Mouse (Mus musculus) kidney, embryonic 16.5 days (tissue): Measurements from ENCODE around the gene Uckl1. TPM values are rescaled to one million over a fixed set of nuclear protein-coding genes. Genes with fewer than 3 reads are reported as not detected.

Experiments
- ATAC-seq: fragments of 200-750 bp; cut with Nextera tagmentation; 2 replicates; pipeline ENCODE4 v1.8.0; 2017; ENCODE audit warnings: moderate TSS enrichment; ENCODE audit not compliant: low FRiP score, low TSS enrichment
- H3K27ac ChIP-seq: fragments of 300-500 bp; sonication (generic); 2 replicates; pipeline ENCODE4 v1.5.1; 2014; ENCODE audit warnings: low read length
- H3K27me3 ChIP-seq: fragments of 300-500 bp; sonication (generic); 2 replicates; pipeline ENCODE4 v1.6.1; 2014; ENCODE audit warnings: low read length, control low read depth, mixed read lengths; ENCODE audit not compliant: insufficient read depth
- H3K36me3 ChIP-seq: fragments of 300-500 bp; sonication (generic); 2 replicates; pipeline ENCODE4 v1.6.1; 2014; ENCODE audit warnings: low read length, control low read depth, mixed read lengths; ENCODE audit not compliant: insufficient read depth
- H3K4me1 ChIP-seq: fragments of 300-500 bp; sonication (generic); 2 replicates; pipeline ENCODE4 v1.6.1; 2014; ENCODE audit warnings: low read length, control low read depth, mixed read lengths; ENCODE audit not compliant: insufficient read depth
- H3K4me2 ChIP-seq: fragments of 300-500 bp; sonication (generic); replicated peaks from 2 replicates; pipeline ENCODE4 v1.6.1; 2014; ENCODE audit warnings: low read depth, low read length
- H3K4me3 ChIP-seq: fragments of 300-500 bp; sonication (generic); 2 replicates; pipeline ENCODE4 v1.5.1; 2014; ENCODE audit warnings: mild to moderate bottlenecking, low read length
- H3K9ac ChIP-seq: fragments of 300-500 bp; sonication (generic); replicated peaks from 2 replicates; pipeline ENCODE4 v1.6.1; 2014; ENCODE audit warnings: low read length
- H3K9me3 ChIP-seq: fragments of 300-500 bp; sonication (generic); 2 replicates; pipeline ENCODE4 v1.6.1; 2016; ENCODE audit warnings: low read length, control low read depth
- WGBS: fragments of 180-500 bp; shearing (Covaris S2); extraction: QIAGEN DNeasy Blood & Tissue Kit; methylation state at CpG from one replicate; pipeline ENCODE4 v1.1.7; 2014; 5-methylcytosine and 5-hydroxymethylcytosine counted together
- polyA plus RNA-seq: library from polyadenylated mRNA; unstranded; fragments of >200 nt; fragmentation: Nextera tagmentation; extraction: Ambion mirVana; gene quantifications from 2 replicates; pipeline ENCODE4 v1.2.1, GENCODE M21; 2015

Uckl1 gene
- polyA plus RNA-seq, 1 experiment from 2014 or later, result 66.9 TPM

DNA sequence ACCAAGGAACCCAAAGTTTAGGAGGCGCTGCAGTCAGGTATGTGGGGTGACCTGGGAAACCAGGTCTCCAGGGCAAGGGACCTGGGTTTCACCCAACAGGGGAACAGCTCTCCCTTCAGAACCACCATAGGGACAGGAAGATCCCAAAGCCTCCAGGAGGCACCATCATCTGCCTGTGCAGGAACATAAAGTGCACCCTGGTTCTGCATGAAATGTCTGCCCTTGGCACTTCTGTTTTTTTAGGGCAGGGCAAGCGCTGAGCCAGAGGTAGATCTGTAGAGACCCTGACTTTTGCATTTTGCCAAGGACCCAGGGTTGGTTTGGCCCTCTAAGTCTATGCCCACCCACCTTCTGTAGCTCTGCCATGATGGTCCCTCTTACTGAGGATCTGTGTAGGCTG is 2.3 kb downstream of the Uckl1 start:
- Histone ChIP-seq H3K27me3 (no peaks in the 10 kb centered on the region), H3K4me2 (peak overlapping the region; percentile 88), H3K9me3 (no peaks in the 10 kb centered on the region), H3K36me3 (peaks cover 34% of the 10 kb centered on the region), H3K27ac (peak overlapping the region; percentile 35), H3K9ac (no peak overlapping the region), H3K4me1 (peaks cover 32% of the 10 kb centered on the region), H3K4me3 (peak overlapping the region; percentile 68)
- no peak for ATAC-seq
- WGBS, result 89% methylated on average over 2 of the region's 2 CpGs

DNA sequence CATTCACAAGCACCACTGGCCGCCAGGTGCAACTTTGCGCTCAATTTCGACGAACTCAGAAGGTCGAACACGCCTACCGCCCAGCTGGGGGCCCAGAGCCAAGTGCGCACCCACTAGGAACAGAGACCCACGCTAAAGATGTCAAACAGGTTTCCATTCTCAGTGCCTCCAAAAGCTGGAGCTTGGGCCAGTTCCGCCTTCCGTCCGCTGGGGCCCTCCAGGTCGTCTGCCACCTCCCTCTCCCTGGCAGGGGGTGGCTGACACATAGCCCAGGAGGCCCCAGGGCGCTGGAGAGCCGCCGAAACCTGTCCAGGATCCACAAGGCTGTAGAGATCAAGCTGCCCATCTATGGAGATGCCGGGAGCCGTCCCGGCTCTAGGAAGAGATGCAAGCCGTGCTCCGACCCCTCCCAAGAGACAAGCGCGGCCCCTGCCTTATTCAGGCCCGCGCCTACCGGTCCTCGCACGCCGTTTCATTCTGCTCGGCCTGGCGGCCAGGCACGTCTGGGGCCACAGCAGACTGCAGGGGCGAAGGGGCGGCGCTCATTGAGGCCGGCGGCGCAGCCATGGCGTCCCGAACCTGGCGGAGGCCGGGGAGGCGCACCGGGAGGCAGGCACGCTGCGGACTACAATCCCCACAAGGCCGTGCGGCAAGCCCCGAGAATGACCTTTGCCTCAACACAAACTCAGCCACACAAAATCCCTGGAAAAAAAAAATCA is 3.1 kb downstream of the Uckl1 start:
- H3K27ac ChIP-seq, result peak overlapping the region; percentile 93
- under 1% methylated on average over 49 of the region's 49 CpGs for WGBS
- H3K27me3 ChIP-seq, result no peaks in the 10 kb centered on the region
- peaks cover 35% of the 10 kb centered on the region for H3K4me1 ChIP-seq
- H3K4me3 ChIP-seq, result peak overlapping the region; percentile 68
- no peaks in the 10 kb centered on the region for H3K9me3 ChIP-seq
- peak; percentile 83 for ATAC-seq
- H3K4me2 ChIP-seq, result peak overlapping the region; percentile 88
- H3K36me3 ChIP-seq, result peaks cover 26% of the 10 kb centered on the region
- peak overlapping the region; percentile 83 for H3K9ac ChIP-seq

DNA sequence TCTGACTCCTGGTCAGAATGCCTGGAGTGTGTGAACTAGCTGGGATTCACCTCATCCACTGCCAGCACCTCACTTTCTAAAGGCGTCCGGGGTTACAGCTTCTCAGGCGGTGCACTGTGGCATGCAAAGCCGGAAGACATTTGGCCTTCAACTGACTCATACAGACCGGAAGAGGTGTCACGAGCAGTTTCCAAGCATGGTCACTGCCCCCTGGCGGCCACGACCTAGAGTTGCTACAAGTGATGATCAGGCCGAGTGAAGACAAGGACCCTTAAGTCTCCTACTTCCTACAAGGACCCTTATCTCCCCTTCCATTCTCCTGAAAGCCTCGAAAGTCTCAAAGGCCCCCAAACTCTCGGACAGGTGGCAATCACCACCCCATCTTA is 3.7 kb downstream of the Uckl1 start:
- Histone ChIP-seq H3K4me3 (peak overlapping the region; percentile 68), H3K4me2 (peak overlapping the region; percentile 88), H3K27ac (peak overlapping the region; percentile 93), H3K27me3 (no peaks in the 10 kb centered on the region), H3K4me1 (peaks cover 35% of the 10 kb centered on the region), H3K9ac (peak overlapping the region; percentile 83), H3K36me3 (peaks cover 21% of the 10 kb centered on the region), H3K9me3 (no peaks in the 10 kb centered on the region)
- 0% methylated on average over 11 of the region's 11 CpGs for WGBS
- peak; percentile 79 for ATAC-seq

DNA sequence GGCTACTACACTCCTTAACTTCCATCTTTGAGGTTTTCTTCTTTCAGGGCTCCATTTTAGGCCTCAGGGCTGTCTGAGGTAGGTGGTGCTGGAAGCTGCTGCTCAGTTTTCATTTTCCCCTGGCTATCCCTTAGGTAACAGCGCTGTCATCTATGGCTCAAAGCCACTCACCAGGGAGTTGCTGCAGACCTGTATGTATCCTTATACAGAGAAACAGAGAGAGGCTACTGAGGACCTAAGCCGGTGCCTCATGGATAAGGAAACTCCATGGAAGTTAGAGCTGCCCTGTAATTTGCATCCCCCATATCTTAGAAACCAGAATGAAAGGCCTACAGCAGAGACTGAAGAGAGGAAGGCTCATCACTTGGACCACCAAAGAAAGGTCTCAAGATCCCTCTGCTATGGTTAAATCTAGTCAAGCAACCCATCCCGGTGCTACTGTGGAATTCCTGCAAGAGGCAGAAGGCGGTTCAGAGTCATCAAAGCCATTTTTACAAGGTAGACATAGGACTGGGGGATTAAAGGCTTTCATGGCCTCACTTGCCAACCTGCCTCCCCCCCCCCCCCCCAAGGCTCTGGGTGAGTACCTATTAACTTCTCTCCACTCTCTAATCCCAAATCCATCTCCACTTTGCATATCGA is 4.4 kb downstream of the Uckl1 start:
- WGBS, result 78% methylated on average over 5 of the region's 5 CpGs
- peak overlapping the region; percentile 88 for H3K4me2 ChIP-seq

DNA sequence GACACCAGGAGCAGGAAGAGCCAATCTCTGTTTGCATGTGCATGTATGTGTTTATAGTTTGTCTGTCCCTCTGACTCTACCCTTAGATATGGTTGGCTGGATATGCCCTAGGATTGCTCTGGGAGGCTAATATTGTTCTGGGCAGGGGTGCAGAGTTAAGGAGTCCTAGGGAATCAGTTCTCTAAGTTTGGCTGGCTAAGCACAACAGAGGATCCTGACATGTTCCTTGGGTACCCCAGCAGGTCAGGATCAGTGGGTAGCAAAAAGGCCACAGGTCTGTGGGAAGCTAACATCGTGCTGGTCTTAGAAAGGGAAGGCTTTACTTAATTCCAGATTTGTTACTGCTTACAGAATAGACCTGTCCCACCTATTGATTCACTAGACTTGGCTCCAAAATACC is 5.0 kb downstream of the Uckl1 start:
- WGBS, result 77% methylated on average over 1 of the region's 1 CpGs
- H3K27ac ChIP-seq, result peak overlapping the region; percentile 69
- peaks cover 8% of the 10 kb centered on the region for H3K36me3 ChIP-seq

More for the DNA sequence above, 4.4 kb downstream of the Uckl1 start:
- Histone ChIP-seq H3K27me3 (no peaks in the 10 kb centered on the region), H3K9ac (peak overlapping the region; percentile 72), H3K9me3 (no peaks in the 10 kb centered on the region), H3K4me3 (peak overlapping the region; percentile 68), H3K4me1 (peaks cover 35% of the 10 kb centered on the region), H3K27ac (peak overlapping the region; percentile 93), H3K36me3 (peaks cover 13% of the 10 kb centered on the region)
- ATAC-seq, result no peak

DNA sequence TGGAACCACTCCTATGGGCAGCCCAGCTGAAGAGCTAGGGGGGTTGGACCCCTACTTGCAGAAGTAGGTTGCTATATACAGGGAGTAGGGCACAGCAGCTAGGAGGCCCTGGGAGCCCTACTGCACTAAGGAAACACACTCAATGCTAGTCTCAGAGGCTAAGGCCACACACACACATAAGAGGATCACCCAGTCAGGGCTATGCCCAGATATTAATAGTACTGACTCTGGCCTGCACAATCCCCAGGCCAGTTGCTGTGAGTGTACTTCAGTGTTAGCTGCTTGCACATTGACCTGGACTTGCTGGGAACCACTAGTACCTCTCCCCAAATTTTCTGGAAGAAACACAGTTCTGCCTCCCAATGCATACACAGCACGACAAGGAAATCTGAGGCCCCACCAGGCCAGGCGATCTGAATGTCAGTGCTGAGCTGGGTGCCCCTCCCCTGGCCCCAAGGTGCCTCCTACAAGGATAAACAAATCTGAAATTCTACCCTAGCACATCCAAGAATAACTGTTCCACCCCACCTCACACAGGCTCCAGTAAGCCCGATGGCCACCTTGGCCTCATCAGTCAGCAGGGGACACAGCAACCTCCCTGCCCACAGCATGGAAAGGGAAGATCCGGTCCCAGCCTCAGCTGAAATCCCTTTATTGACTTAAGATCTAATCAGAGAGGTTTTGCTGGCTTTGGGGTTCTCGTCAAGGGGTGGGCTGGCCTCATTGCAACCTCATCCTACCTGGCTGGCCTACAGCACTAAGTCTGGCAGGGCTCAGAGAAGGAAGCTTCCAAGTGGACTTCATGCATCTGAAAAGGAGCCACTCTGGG is 5.7 kb downstream of the Uckl1 start:
- WGBS, result 32% methylated on average over 5 of the region's 5 CpGs
- no peaks in the 10 kb centered on the region for H3K27me3 ChIP-seq
- peak; percentile 21; the same call in 1 of the 2 replicates for ATAC-seq
- H3K9ac ChIP-seq, result no peak overlapping the region
- no peaks in the 10 kb centered on the region for H3K9me3 ChIP-seq
- H3K27ac ChIP-seq, result peak overlapping the region; percentile 69
- H3K4me2 ChIP-seq, result no peak overlapping the region; the same call in 1 of the 2 replicates
- H3K36me3 ChIP-seq, result peaks cover under 1% of the 10 kb centered on the region; the same call in 1 of the 2 replicates
- peaks cover 35% of the 10 kb centered on the region for H3K4me1 ChIP-seq
- H3K4me3 ChIP-seq, result no peak overlapping the region

More for the DNA sequence above, 5.0 kb downstream of the Uckl1 start:
- Histone ChIP-seq H3K9me3 (no peaks in the 10 kb centered on the region), H3K4me2 (no peak overlapping the region; the same call in 1 of the 2 replicates), H3K27me3 (no peaks in the 10 kb centered on the region), H3K9ac (peak overlapping the region; percentile 1; the same call in 1 of the 2 replicates), H3K4me3 (no peak overlapping the region), H3K4me1 (peaks cover 35% of the 10 kb centered on the region)
- no peak for ATAC-seq

DNA sequence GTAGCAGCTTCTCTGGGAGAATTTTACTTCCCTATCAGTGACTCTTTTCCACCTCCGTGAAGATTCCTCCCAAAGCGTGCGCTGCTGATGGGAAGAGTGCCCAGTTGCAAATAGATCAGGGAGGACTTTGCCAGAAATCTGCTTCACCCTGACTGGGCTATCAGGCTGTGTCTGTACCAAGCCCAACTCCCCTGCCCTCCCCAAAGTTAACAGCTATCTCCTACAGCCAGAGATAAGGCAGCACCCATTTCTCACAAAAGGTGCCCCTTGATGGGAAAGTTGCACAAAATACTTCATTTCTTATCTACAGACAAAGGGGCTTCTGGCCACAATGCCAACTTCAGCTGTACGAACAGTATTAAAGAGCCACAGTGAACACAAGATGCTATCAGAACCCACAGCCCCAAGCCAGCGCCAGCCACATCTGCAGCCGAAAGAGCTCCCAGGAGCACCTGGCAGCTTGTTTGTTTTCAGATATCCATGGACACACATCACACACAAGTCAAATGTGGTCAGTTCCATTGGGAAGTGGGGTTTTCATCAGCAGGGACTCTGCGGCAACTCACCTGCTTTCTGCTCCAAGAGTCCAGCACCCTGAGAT is 6.6 kb downstream of the Uckl1 start:
- Histone ChIP-seq H3K4me3 (no peak overlapping the region), H3K4me1 (peaks cover 35% of the 10 kb centered on the region), H3K36me3 (peaks cover 6% of the 10 kb centered on the region), H3K9me3 (no peaks in the 10 kb centered on the region), H3K27ac (no peak overlapping the region), H3K27me3 (no peaks in the 10 kb centered on the region), H3K9ac (0 out of 2 replicates have a peak overlapping the region, but pooled peaks have one; percentile 11), H3K4me2 (no peak overlapping the region)
- WGBS, result 74% methylated on average over 7 of the region's 7 CpGs
- ATAC-seq, result no peak

DNA sequence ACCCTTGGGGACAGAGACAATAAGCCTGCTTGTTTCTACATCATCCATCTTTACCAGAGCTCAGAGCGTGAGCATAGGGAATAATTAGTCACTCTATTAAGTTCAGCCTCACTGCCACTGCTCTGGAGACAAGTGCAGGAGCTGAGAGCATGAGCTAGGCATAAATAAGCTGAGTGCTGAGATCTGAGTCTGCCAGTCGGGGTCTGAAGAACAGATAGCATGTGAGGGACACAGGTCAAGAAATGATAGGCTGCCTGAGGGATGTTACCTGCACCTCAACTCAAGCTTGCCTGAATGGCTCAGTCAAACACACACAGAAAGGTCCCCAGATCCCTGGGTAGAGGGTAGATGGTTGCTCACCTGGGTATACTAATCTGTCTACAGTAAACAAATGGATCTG is 7.6 kb downstream of the Uckl1 start:
- Histone ChIP-seq H3K27me3 (no peaks in the 10 kb centered on the region), H3K4me1 (peaks cover 33% of the 10 kb centered on the region), H3K4me2 (no peak overlapping the region), H3K36me3 (peaks cover 13% of the 10 kb centered on the region), H3K9ac (no peak overlapping the region), H3K9me3 (no peaks in the 10 kb centered on the region), H3K27ac (no peak overlapping the region), H3K4me3 (no peak overlapping the region)
- WGBS, result 54% methylated on average over 2 of the region's 2 CpGs
- no peak for ATAC-seq

DNA sequence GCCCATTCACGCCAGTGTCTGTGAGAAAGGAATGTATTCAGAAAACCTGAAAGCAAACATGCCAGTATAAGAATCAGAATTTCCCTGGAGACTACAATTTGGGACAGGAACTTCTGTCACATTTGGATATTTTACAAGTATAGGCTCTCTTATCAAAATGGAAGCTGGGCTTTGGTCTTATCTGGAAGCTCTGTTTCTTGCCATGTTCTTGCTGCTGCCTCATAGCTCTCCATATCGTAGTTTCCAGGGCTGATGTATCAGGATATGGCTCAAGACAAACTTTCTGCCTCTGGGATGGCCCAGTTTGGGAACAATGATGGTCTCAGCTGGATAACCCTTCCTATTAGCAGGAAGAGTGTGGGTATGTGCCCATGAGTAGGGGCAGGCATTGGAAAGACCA is 8.1 kb downstream of the Uckl1 start:
- Histone ChIP-seq H3K4me1 (peaks cover 30% of the 10 kb centered on the region), H3K4me2 (no peak overlapping the region), H3K27me3 (no peaks in the 10 kb centered on the region), H3K27ac (no peak overlapping the region), H3K4me3 (no peak overlapping the region), H3K36me3 (peaks cover 13% of the 10 kb centered on the region), H3K9ac (no peak overlapping the region), H3K9me3 (no peaks in the 10 kb centered on the region)
- 84% methylated on average over 2 of the region's 2 CpGs for WGBS
- no peak for ATAC-seq
